Mouse (Mus musculus): Measurements from ENCODE around the gene Zmiz1. TPM values are rescaled to one million over a fixed set of nuclear protein-coding genes. Genes with fewer than 3 reads are reported as not detected.

Gene Zmiz1
- polyA plus RNA-seq, 1 experiment from 2014 or later: 18.0 TPM

DNA sequence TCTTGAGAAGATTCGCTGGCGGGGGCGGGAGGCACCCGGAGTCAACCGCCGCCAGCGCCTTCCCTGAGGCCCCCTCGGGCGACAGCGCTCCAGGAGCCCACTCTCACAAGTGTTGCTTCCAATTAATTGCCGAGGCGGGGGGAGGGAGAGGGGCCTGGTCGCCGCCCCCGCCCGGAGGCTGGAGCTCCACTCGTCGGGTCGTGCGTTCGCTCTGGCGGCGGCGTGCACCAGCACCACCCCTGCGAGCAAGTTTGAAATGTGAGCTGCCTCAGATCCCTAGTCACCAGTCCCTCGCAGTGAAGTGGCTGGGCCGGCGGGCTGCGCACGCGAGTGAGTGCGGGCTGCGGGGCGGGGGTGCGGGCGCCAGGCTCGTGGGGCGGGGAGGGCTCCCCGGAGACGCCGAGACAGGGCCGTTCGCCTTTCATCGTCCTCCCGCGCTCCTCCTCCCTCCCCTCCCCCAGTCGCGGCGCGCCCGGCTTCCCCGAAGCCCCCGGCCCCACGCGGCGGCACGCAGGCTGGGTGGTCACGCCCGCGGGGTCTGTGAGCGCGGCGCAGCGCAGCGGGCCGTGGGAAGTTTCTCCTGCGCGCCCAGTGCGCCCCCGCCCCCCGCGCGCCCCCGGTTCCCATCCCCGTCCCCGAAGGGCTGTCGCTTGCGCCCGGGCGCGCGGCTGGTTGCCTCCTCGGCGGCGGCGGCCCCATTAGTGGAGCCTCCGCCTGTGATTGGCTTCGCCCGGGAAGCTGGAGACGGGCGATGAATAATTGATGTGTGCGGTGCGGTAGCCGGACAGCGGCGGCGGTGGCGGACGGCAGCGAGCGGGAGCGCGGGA lies 148.4 kb downstream of the Zmiz1 start:
- WGBS: under 1% methylated on average over 35 of the region's 103 CpGs
- Histone ChIP-seq H3K4me2 (replicated peaks; ENCODE audit: low read depth, low read length) (peak overlapping the region; percentile 100), H3K4me1 (ENCODE audit: insufficient read depth, low read depth, low read length) (peaks cover 23% of the 10 kb centered on the region), H3K27me3 (replicated peaks; ENCODE audit: insufficient read depth, low read length) (no peaks in the 10 kb centered on the region), H3K9me3 (ENCODE audit: low read length) (no peaks in the 10 kb centered on the region), H3K36me3 (ENCODE audit: insufficient read depth, low read length) (no peaks in the 10 kb centered on the region), H3K9ac (replicated peaks; ENCODE audit: low read depth) (peak overlapping the region; percentile 52), H3K4me3 (ENCODE audit: low read depth, low read length) (peak overlapping the region; percentile 62), H3K27ac (ENCODE audit: low read length) (peak overlapping the region; percentile 34)
- DNase-seq (ENCODE audit: low spot score) (peak; percentile 59), ATAC-seq (peak; percentile 60)
- TF ChIP-seq CTCF (IDR thresholded peaks at IDR 0.05) (no peak), EP300 (IDR thresholded peaks at IDR 0.05) (no peak)

DNA sequence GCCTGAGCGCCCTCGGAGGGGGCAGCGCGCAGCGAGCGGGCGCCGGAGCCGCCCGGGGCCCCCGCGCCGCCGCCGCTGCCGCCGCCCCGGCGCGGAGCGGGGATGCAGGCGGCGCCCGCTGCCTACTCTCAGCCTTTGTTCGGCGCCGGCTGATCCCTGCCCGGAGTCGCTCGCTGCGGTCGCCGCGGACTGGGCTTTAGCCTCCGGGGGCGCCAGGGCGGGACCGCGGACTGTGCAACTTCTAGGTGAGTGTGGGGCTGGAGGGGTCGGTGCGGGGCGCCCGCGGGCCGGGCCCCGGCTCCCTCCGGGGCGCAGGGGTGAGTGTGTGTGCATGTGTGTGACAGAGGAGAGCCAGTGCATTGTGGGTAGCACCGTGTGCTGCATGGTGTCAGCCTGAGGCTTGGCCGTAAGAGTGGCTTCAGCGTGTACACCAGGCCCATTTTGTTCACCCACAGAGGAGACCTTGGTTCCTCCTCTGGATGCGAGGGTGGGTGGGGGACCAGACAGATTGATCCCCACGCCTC lies 149.0 kb downstream of the Zmiz1 start:
- ATAC-seq (peak; percentile 47), DNase-seq (ENCODE audit: low spot score) (peak; percentile 53)
- 4% methylated on average over 20 of the region's 53 CpGs for WGBS
- H3K27me3 ChIP-seq (replicated peaks; ENCODE audit: insufficient read depth, low read length): no peaks in the 10 kb centered on the region
- H3K9ac ChIP-seq (replicated peaks; ENCODE audit: low read depth): peak overlapping the region; percentile 52
- peak overlapping the region; percentile 62 for H3K4me3 ChIP-seq (ENCODE audit: low read depth, low read length)
- peak overlapping the region; percentile 100 for H3K4me2 ChIP-seq (replicated peaks; ENCODE audit: low read depth, low read length)
- no peaks in the 10 kb centered on the region for H3K36me3 ChIP-seq (ENCODE audit: insufficient read depth, low read length)
- H3K27ac ChIP-seq (ENCODE audit: low read length): peak overlapping the region; percentile 34
- TF ChIP-seq EP300 (IDR thresholded peaks at IDR 0.05) (no peak), CTCF (IDR thresholded peaks at IDR 0.05) (no peak)
- peaks cover 20% of the 10 kb centered on the region for H3K4me1 ChIP-seq (ENCODE audit: insufficient read depth, low read depth, low read length)
- H3K9me3 ChIP-seq (ENCODE audit: low read length): no peaks in the 10 kb centered on the region

DNA sequence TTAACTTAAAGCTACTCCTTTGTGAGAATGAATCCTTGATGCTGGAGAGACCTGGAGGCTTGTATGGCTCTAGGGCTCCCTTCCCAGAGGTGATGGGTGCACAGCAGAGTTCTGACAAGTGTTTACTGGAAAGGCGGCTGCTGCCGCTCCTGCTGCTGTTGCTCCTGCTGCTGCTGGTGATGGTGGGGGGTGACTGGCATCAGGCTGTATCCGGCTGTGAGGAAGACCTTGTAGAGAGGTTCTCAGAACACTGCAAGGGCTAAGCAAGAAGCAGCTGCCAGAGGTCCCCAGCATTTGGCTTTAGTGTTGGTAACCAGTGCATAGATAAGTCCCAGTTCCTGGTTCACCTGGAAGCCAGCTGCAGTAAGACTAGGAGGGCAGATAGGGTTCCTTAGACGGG lies 149.6 kb downstream of the Zmiz1 start:
- H3K4me3 ChIP-seq (ENCODE audit: low read depth, low read length): peak overlapping the region; percentile 62
- DNase-seq (ENCODE audit: low spot score) (no peak), ATAC-seq (no peak)
- no peak overlapping the region for H3K9ac ChIP-seq (replicated peaks; ENCODE audit: low read depth)
- H3K9me3 ChIP-seq (ENCODE audit: low read length): no peaks in the 10 kb centered on the region
- no peak for TF ChIP-seq CTCF (IDR thresholded peaks at IDR 0.05)
- TF ChIP-seq EP300 (IDR thresholded peaks at IDR 0.05): no peak
- WGBS: 42% methylated on average over 4 of the region's 4 CpGs
- peaks cover 17% of the 10 kb centered on the region for H3K4me1 ChIP-seq (ENCODE audit: insufficient read depth, low read depth, low read length)
- peak overlapping the region; percentile 34; the same call in 1 of the 2 replicates for H3K27ac ChIP-seq (ENCODE audit: low read length)
- H3K27me3 ChIP-seq (replicated peaks; ENCODE audit: insufficient read depth, low read length): no peaks in the 10 kb centered on the region
- H3K4me2 ChIP-seq (replicated peaks; ENCODE audit: low read depth, low read length): peak overlapping the region; percentile 100
- no peaks in the 10 kb centered on the region for H3K36me3 ChIP-seq (ENCODE audit: insufficient read depth, low read length)

DNA sequence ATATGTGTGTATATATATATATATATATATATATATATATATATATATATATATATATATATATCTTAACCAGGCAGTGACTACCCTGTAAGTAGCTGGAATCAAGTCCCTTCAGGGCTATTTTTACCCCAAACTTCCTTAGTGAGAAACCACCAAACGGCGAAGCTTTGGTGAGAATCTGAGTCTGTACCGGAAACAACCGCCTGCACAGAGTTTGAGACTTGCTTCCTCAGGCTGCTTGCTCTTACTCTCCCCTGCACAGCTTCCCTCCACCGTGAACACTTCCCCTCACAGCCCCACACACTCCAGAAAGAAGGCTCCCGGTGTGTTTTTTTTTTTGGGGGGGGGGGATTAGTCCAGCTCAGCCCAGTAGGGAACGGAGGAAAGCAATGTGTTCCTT lies 150.4 kb downstream of the Zmiz1 start:
- WGBS: 47% methylated on average over 7 of the region's 7 CpGs
- Histone ChIP-seq H3K4me3 (ENCODE audit: low read depth, low read length) (no peak overlapping the region), H3K27ac (ENCODE audit: low read length) (no peak overlapping the region), H3K4me2 (replicated peaks; ENCODE audit: low read depth, low read length) (no peak overlapping the region), H3K27me3 (replicated peaks; ENCODE audit: insufficient read depth, low read length) (no peaks in the 10 kb centered on the region), H3K9me3 (ENCODE audit: low read length) (no peaks in the 10 kb centered on the region), H3K4me1 (ENCODE audit: insufficient read depth, low read depth, low read length) (peaks cover 16% of the 10 kb centered on the region), H3K36me3 (ENCODE audit: insufficient read depth, low read length) (no peaks in the 10 kb centered on the region), H3K9ac (replicated peaks; ENCODE audit: low read depth) (no peak overlapping the region)
- ATAC-seq: no peak
- TF ChIP-seq EP300 (IDR thresholded peaks at IDR 0.05): no peak
- no peak for TF ChIP-seq CTCF (IDR thresholded peaks at IDR 0.05)
- DNase-seq (ENCODE audit: low spot score): no peak

DNA sequence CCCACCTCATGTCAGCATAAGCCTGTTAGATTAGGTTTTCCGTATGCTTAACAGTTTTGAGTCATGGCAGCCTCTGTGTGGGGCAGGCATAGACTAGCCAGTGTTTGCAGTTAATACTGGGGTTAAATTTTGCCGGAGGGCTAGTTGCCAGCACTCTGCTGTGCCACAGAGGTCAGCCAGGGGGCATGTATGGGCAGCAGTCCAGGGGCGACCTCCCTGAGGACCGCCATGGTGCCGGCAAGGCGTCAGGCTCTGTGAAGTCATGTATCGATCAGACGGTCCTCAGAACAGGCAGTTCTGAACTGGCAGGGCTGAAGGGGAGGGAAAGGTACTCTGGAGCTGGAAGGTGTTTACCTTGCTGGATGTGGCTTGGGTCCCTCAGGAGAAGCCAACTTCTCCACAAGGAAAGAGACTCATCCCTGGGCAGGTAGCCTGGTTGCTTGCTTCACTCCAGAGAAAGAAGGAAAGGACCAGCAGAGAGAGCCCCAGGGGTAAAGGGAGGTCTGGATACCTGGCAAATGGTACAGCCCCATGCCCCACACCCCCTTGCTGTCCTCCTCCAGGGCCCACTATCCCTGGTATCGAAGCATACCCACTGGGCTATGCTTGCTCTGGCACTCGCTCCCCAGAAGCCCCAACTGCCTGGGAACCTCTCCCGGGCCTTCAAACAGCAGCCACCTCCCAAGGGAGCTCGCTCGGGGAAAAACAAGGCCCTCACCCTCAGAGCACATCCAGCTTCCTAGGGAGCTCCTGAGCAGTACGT lies 151.6 kb downstream of the Zmiz1 start:
- Histone ChIP-seq H3K27me3 (replicated peaks; ENCODE audit: insufficient read depth, low read length) (no peaks in the 10 kb centered on the region), H3K9ac (replicated peaks; ENCODE audit: low read depth) (no peak overlapping the region), H3K4me3 (ENCODE audit: low read depth, low read length) (no peak overlapping the region), H3K27ac (ENCODE audit: low read length) (no peak overlapping the region), H3K9me3 (ENCODE audit: low read length) (no peaks in the 10 kb centered on the region), H3K4me1 (ENCODE audit: insufficient read depth, low read depth, low read length) (peaks cover 17% of the 10 kb centered on the region), H3K36me3 (ENCODE audit: insufficient read depth, low read length) (no peaks in the 10 kb centered on the region), H3K4me2 (replicated peaks; ENCODE audit: low read depth, low read length) (no peak overlapping the region)
- no peak for TF ChIP-seq CTCF (IDR thresholded peaks at IDR 0.05)
- no peak for TF ChIP-seq EP300 (IDR thresholded peaks at IDR 0.05)
- ATAC-seq: no peak
- WGBS: 50% methylated on average over 14 of the region's 14 CpGs
- DNase-seq (ENCODE audit: low spot score): no peak

DNA sequence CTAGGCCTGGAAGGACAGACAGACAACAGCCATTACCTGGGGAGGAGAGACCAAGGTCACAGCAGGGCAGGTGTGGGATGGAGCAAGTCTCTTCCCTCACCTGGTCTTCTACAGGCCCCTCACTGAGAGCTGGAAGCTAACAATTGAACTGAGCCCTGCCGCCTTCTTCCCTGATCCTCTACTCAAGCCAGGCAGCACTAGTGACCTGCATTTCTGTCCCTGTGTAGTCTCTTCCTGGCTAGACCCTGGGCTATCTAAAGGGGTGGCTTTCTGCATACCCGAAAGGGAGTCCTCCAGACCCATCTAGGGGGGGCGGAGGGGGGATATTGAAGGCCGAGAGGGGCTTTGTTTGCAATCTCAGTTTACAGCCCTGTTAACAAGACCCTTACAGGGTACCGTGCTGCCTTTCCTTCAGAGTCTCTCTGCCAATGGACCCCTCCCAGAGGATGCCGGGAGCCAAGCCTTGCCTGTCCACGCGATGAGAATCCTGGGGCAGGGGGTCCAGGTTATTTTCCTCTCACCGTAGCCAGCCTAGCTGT lies 152.2 kb downstream of the Zmiz1 start:
- H3K36me3 ChIP-seq (ENCODE audit: insufficient read depth, low read length): no peaks in the 10 kb centered on the region
- no peak overlapping the region for H3K4me3 ChIP-seq (ENCODE audit: low read depth, low read length)
- DNase-seq (ENCODE audit: low spot score) (no peak), ATAC-seq (no peak)
- H3K4me2 ChIP-seq (replicated peaks; ENCODE audit: low read depth, low read length): no peak overlapping the region
- WGBS: 53% methylated on average over 9 of the region's 9 CpGs
- no peak for TF ChIP-seq EP300 (IDR thresholded peaks at IDR 0.05)
- TF ChIP-seq CTCF (IDR thresholded peaks at IDR 0.05): no peak
- H3K9ac ChIP-seq (replicated peaks; ENCODE audit: low read depth): no peak overlapping the region
- no peak overlapping the region for H3K27ac ChIP-seq (ENCODE audit: low read length)
- H3K27me3 ChIP-seq (replicated peaks; ENCODE audit: insufficient read depth, low read length): no peaks in the 10 kb centered on the region
- H3K4me1 ChIP-seq (ENCODE audit: insufficient read depth, low read depth, low read length): peaks cover 17% of the 10 kb centered on the region
- H3K9me3 ChIP-seq (ENCODE audit: low read length): no peaks in the 10 kb centered on the region
